Mouse (Mus musculus): ENCODE measurements around the gene D930007J09Rik.
A peak's percentile ranks its signal among the peaks of the same experiment; 100 is the strongest.

Gene D930007J09Rik

GRCm38 (mm10) chr13:32802259-32803081, at the start of gene D930007J09Rik:
TSS of gene D930007J09Rik (minus strand) at chr13:32802849.
- DNase-seq (ENCODE audit: low spot score in 2 of 2): peak; percentile 56 to 60

GRCm38 (mm10) chr13:32851967-32852366, 49.3 kb upstream of the D930007J09Rik start:
- DNase-seq (ENCODE audit: low spot score in 2 of 2): peak in 1 of 2 experiments; percentile 56

GRCm38 (mm10) chr13:32850668-32851404, 48.2 kb upstream of the D930007J09Rik start, which contains the start of gene Serpinb1a:
TSS of gene Serpinb1a (minus strand) at chr13:32851185.
- peak; percentile 31 to 74 for DNase-seq (ENCODE audit: low spot score in 2 of 2)

DNA sequence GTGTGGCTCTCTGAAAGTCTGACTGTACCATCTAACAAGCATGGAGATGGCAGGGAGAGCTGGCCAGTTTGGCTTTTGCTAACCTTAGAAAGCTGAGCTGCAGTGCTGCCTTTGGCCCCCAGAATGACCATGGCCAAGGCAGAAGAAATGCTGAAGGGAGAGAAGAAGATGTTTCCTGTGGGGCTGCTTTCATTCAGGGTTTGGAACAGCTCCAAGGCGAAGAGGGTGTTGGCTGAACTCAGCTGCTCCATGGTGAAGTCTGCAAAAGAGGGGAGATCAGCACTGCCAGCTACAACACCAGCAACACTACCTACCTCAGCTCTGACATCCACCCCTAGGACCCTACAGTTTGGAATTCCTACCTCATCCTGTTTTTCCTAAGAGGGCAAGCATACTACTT, 47.5 kb upstream of the D930007J09Rik start:
- no peak for DNase-seq (ENCODE audit: low spot score in 2 of 2)

GRCm38 (mm10) chr13:32849531-32850123, 47.0 kb upstream of the D930007J09Rik start:
- no peak for DNase-seq (ENCODE audit: low spot score in 2 of 2)

DNA sequence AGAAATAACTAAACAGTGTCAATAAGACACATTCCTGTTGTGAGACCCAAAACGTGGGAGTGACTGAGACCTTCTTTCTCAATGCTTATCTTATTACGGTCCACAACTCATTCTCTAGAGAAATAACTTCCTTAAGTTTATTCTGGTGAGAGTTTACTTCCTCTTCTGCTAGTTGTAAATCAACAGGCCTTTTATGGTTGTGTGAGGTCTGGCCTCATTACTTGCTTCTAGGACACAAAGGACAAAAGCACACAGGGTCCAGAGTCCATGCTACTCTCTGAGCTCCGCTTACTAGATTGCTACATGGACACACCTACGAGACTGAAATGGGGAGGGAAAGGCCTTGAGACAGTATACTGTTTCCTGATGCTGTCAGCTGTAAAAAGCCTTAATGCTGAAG, 46.4 kb upstream of the D930007J09Rik start:
- no peak for DNase-seq (ENCODE audit: low spot score in 2 of 2)

DNA sequence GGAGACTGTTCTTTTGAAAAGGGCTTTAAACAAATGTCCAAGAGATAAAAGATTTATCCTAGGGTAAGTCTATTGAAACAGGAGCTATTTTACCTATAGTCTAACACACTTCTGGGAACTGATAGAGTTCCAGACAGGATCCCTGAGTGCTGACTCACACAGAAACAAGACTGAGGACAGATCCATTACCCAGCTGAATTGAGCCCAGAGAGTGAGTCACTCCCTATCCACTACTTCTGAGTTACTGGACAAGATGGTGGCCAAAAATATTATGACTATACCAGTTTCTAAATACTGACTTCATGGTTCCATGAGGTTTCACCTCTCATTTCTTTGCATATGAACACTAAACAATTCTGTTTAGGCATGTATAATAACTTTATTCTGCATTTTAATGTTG, 43.6 kb upstream of the D930007J09Rik start:
- no peak for DNase-seq (ENCODE audit: low spot score in 2 of 2)

DNA sequence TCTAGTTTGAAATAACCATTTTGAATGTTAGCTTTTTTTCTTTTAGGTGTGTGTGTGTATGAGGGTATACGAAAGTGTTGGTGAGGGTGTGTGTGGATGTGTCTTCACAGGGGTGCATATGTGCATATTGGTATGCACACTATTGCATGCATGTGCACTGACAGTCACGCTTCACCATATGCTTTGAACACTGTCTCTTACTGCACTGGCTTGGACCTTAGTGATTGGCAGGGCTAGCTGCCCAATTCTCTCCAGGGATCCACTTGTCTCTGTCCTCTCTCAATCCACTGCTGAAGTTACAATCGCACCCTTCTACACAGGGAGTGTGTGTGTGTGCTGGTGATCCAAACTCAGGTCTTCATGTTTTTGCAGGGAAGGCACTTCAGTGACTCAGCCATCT, 38.7 kb upstream of the D930007J09Rik start:
- no peak for DNase-seq (ENCODE audit: low spot score in 2 of 2)

DNA sequence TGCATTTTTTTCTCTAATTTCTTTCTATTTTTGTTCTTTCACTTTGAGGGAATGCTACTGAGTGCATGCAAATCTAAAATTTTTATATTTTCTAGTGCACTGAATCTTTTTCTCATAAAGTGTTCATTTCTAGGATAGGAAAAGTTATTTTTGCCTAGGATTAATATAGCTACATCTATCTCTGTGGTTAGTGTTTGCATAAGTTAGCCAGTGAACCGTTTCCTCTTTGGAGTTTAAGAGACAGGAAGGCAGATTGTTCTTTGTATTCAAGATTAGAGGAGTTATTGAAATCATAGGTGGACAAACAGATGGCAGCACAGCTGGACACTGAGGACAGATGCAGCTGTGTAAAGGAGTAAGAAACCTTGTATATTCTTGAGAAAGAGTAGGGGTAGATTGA, 36.7 kb upstream of the D930007J09Rik start:
- DNase-seq (ENCODE audit: low spot score in 2 of 2): no peak

DNA sequence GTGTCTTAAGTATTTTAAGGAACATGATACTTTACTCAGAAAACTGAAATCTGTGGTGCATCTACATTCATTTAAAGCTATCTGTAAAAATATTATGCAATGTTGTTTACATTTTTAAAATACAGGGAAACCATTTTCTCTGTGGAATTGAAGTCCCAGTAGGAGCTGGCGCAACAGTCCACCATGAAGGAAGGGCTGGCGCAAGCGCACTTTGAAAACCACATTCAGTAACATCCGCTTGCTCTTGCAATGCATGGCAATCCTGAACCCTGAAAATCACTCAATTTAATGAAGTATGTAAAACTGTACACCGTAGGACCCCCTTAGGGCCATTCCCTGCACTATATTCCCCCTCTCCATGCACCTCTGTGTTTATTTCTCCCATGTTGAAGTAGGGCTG, 31.9 kb upstream of the D930007J09Rik start:
- DNase-seq (ENCODE audit: low spot score in 2 of 2): no peak

- no peak for DNase-seq (ENCODE audit: low spot score in 2 of 2)
Observed at GRCm38 (mm10) chr13:32833237-32833636, 30.6 kb upstream of the D930007J09Rik start.

GRCm38 (mm10) chr13:32832776-32833175, 30.1 kb upstream of the D930007J09Rik start:
- DNase-seq (ENCODE audit: low spot score in 2 of 2): no peak

DNA sequence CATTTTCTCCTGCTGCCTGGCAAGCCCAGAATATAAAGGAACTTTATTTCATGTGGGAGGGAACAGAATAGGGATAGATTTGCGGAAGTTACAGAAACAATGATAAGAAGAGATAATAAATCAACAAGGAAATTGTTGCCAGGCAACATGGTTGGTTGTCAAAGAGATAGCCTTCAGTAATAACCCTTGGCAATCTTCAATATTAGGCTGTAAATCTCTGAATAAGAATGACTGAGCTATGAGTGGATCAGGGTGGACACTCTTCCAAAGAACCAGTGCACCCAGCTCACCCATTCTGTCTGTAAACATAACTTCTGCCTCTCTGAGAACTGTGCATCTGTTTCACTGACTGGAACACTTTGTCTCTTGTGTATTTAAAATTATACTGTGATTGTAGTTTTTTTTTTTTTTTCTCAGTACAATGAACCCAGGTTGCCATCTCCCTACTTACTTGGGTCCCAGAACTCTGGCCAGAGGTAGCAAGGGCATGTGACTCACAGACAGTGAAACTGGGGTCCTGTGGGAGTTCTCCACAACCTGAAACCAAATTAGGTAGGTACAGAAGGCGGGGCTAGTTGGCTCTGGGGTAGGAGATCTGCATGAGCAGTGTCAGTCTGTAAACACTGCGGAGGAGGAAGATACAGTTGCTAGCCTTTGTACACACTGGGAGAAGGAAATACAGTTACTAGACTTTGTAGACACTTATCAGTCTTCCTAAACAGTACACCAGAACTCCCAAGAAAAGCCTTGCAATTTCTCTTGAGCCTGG, 29.0 kb upstream of the D930007J09Rik start:
- DNase-seq (ENCODE audit: low spot score in 2 of 2): peak in 1 of 2 experiments; percentile 66

DNA sequence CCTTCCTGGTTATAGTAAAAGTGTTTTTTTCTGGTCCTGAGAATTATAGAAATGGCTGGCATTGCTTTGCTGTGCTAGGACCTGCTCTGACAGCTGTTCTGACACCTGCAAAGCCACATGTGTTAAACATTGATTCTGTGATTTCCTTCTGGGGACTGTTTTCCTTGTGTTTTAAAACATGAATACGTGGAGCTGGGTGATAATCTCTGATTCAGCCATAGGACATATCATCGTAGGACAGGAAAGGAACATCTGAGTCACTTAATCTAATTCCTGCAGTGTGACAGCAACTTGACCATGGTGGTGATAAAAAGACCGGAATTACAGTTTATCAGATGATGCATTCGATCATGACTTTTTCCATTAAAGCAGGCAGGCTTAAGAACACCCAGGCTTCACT, 26.2 kb upstream of the D930007J09Rik start:
- no peak for DNase-seq (ENCODE audit: low spot score in 2 of 2)

DNA sequence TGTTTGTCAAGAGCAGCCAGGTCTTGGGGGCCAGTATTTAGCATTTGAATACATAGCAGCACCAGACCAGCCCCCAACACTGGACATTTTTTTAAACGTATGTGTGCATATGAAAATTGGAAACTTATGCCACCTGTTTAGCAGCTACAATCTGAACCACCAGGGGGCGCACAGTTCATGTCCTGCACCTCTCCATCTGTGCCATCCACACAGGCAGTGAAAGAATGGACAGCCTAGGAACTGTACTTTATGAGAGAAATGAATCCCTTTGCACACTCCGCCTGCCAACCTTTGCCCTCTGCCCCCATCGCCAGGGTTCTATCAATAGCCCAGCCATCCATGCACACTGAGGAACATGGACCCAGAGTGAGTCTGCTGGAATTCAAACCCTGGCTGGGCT, 25.3 kb upstream of the D930007J09Rik start:
- DNase-seq (ENCODE audit: low spot score in 2 of 2): peak; percentile 66 to 89

- no peak for DNase-seq (ENCODE audit: low spot score in 2 of 2)
Observed at GRCm38 (mm10) chr13:32827111-32827822, 24.6 kb upstream of the D930007J09Rik start.

- DNase-seq (ENCODE audit: low spot score in 2 of 2): no peak
Observed at GRCm38 (mm10) chr13:32825546-32825945, 22.9 kb upstream of the D930007J09Rik start.

DNA sequence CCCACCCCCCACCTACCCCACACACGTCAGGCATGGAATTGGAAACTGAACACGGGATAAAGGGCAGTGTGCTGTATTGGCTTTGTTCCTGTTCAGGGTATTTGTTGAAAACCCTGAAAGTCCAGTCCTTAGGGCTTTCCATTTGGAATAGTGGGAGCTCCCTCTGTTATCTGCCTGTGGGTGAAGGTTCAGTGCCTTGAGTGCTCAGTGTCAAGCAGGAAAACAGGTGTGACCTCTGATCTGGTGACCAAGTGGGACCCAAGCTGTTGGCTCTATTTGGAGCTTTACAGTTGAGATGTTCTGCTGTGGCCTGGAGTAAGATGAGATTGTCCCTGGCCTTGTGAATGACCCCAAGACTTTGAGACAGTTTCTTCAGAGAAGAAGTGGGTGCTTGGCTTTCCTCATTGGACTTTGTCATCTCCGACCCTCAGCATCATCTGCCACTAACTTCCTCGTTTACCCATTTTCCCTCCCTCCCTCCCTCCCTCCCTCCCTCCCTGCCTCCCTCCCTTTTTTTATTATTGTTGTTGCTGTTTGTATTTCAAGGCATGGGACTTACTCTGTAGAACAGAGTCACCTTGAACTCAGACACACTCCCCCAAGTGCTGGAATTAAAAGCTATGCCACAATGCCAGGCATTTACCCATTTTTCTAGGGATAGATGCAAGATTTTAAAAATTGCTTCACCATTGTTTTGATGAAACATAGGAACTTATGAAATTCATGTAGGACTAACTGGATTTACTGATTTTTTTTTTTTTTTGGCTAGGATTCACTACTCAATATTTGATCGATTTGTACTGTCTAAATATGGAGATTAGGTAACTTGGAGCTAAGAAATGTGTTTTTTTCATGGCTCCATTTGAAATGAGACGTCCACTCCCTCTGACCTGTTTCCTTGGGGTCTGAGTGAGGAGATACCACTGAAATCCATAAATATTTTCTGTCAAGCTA, 22.0 kb upstream of the D930007J09Rik start:
- no peak for DNase-seq (ENCODE audit: low spot score in 2 of 2)

GRCm38 (mm10) chr13:32823126-32823525, 20.5 kb upstream of the D930007J09Rik start:
- no peak for DNase-seq (ENCODE audit: low spot score in 2 of 2)

GRCm38 (mm10) chr13:32821671-32822070, 19.0 kb upstream of the D930007J09Rik start:
- DNase-seq (ENCODE audit: low spot score in 2 of 2): no peak

All from spleen, postnatal 10 days (tissue).